7 mouse cellular contexts compared by ENCODE assay signal in genomic region chr12:51969876-51970275, GRCm38 (mm10). TPM values are rescaled to one million over a fixed set of nuclear protein-coding genes. Genes with fewer than 3 reads are reported as not detected.
A peak's percentile ranks its signal among the peaks of the same experiment; 100 is the strongest.
DNase-seq lines count a peak whose midpoint lies in the region; ATAC-seq and TF ChIP-seq lines count a peak whose summit lies in the region.

No protein-coding gene starts in this region.

- peak; percentile 21 for DNase-seq in 3T3-L1 (ENCODE audit: low read depth, low spot score)
- DNase-seq in 416B (ENCODE audit: low read depth) = peak; percentile 54
- peak in 1 of 3 experiments; percentile 38 for DNase-seq in liver, embryonic 14.5 days (ENCODE audit: low read depth in 3 of 3, low spot score in 3 of 3)
- no peak for DNase-seq in urinary bladder, adult 2 months (ENCODE audit: low spot score)
- no peak for DNase-seq in gastrocnemius, adult 8-10 months (ENCODE audit: low spot score in 2 of 2)
- DNase-seq in right cerebral cortex, postnatal 4 days = no peak

- TF ChIP-seq EP300 in liver, embryonic 14.5 days (IDR thresholded peaks at IDR 0.05; ENCODE audit: low read depth) = no peak

- H3K4me1 ChIP-seq in forebrain, embryonic 12.5 days = peaks cover 9% of the 10 kb centered on the region; the same call in 1 of the 2 replicates
- H3K4me1 ChIP-seq in liver, embryonic 14.5 days (replicated peaks; ENCODE audit: control insufficient read depth in 2 of 2, insufficient read depth in 2 of 2, low read length in 1 of 2) = peaks cover 4 to 12% of the 10 kb centered on the region in 2 experiments

- peaks cover 7% of the 10 kb centered on the region; the same call in 1 of the 2 replicates for H3K9me3 ChIP-seq in forebrain, embryonic 12.5 days
- no peaks in the 10 kb centered on the region for H3K9me3 ChIP-seq in liver, embryonic 14.5 days (ENCODE audit: control insufficient read depth, low read length)

- ATAC-seq in forebrain, embryonic 12.5 days (ENCODE audit: low FRiP score) = no peak
- no peak for ATAC-seq in liver, embryonic 14.5 days (ENCODE audit: insufficient read depth)

- 36% methylated on average over 7 of the region's 7 CpGs for WGBS in forebrain, embryonic 12.5 days
- WGBS in liver, embryonic 14.5 days (ENCODE audit: insufficient replicate concordance) = 3% methylated on average over 7 of the region's 7 CpGs

- H3K27ac ChIP-seq in forebrain, embryonic 12.5 days = no peak overlapping the region
- peak overlapping the region; percentile 88 for H3K27ac ChIP-seq in liver, embryonic 14.5 days

- H3K9ac ChIP-seq in forebrain, embryonic 12.5 days = peak overlapping the region; percentile 83; the same call in 1 of the 2 replicates
- H3K9ac ChIP-seq in liver, embryonic 14.5 days (replicated peaks) = peak overlapping the region; percentile 95

- no peaks in the 10 kb centered on the region for H3K36me3 ChIP-seq in forebrain, embryonic 12.5 days (replicated peaks)
- H3K36me3 ChIP-seq in liver, embryonic 14.5 days (replicated peaks; ENCODE audit: control insufficient read depth, insufficient read depth, low read depth) = no peaks in the 10 kb centered on the region

- no peaks in the 10 kb centered on the region for H3K27me3 ChIP-seq in forebrain, embryonic 12.5 days
- H3K27me3 ChIP-seq in liver, embryonic 14.5 days (ENCODE audit: control insufficient read depth, insufficient read depth, low read length) = no peaks in the 10 kb centered on the region

- H3K4me2 ChIP-seq in forebrain, embryonic 12.5 days = peak overlapping the region; percentile 74
- H3K4me2 ChIP-seq in liver, embryonic 14.5 days (ENCODE audit: low read depth) = peak overlapping the region; percentile 95

- TF ChIP-seq CTCF in liver, embryonic 14.5 days (IDR thresholded peaks at IDR 0.05; ENCODE audit: low read depth) = no peak

- peak overlapping the region; percentile 91 for H3K4me3 ChIP-seq in forebrain, embryonic 12.5 days (replicated peaks)
- peak overlapping the region; percentile 87 to 90 for H3K4me3 ChIP-seq in liver, embryonic 14.5 days (ENCODE audit: insufficient read depth in 1 of 2, low read depth in 2 of 2, low read length in 2 of 2)

RNA-seq across cellular contexts. Expression of gene Heatr5a, which starts 1.2 kb away (rescaled TPM):
- polyA plus RNA-seq in forebrain, embryonic 12.5 days (2016; fragmentation: Nextera tagmentation; extraction: Ambion mirVana) = 12.6 and 13.6 TPM in 2 replicates
- 8.2 and 9.2 TPM in 2 replicates for polyA plus RNA-seq in liver, embryonic 14.5 days (2012; rRNA removed)
- 5.6 and 6.6 TPM in 2 replicates for polyA plus RNA-seq in liver, embryonic 14.5 days (2014; fragmentation: Nextera tagmentation; extraction: Ambion mirVana)
- polyA plus RNA-seq in urinary bladder, adult 2 months (2012; rRNA removed) = 17.1 and 19.4 TPM in 2 replicates
- total RNA-seq in gastrocnemius, adult 8-10 months (2022) = 10 to 100 TPM; 20.6 to 24.8 (median 23.0) TPM

RNA-seq across cellular contexts. Expression of gene Dtd2, which starts 36.4 kb away (rescaled TPM):
- 20.8 and 23.1 TPM in 2 replicates for polyA plus RNA-seq in forebrain, embryonic 12.5 days (2016; fragmentation: Nextera tagmentation; extraction: Ambion mirVana)
- 5.9 and 11.1 TPM in 2 replicates for polyA plus RNA-seq in liver, embryonic 14.5 days (2012; rRNA removed)
- polyA plus RNA-seq in liver, embryonic 14.5 days (2014; fragmentation: Nextera tagmentation; extraction: Ambion mirVana) = 12.0 and 13.1 TPM in 2 replicates
- 12.5 and 16.8 TPM in 2 replicates for polyA plus RNA-seq in urinary bladder, adult 2 months (2012; rRNA removed)
- 1 to 10 TPM; 3.7 to 6.1 (median 4.5) TPM for total RNA-seq in gastrocnemius, adult 8-10 months (2022)

RNA-seq across cellular contexts. Expression of gene Gpr33, which starts 58.0 kb away (rescaled TPM):
- not detected in 2 replicates for polyA plus RNA-seq in forebrain, embryonic 12.5 days (2016; fragmentation: Nextera tagmentation; extraction: Ambion mirVana)
- not detected in 2 replicates for polyA plus RNA-seq in liver, embryonic 14.5 days (2012; rRNA removed)
- polyA plus RNA-seq in liver, embryonic 14.5 days (2014; fragmentation: Nextera tagmentation; extraction: Ambion mirVana) = not detected in 2 replicates
- 0.10 and 0.30 TPM in 2 replicates for polyA plus RNA-seq in urinary bladder, adult 2 months (2012; rRNA removed)
- not detected for total RNA-seq in gastrocnemius, adult 8-10 months (2022)

Comparison
In these comparisons a context has a peak if more than half of its experiments do, and no peak if none do; other contexts are left out.
1. DNase-seq: peak in 3T3-L1 (single experiment) and 416B (single experiment); none in urinary bladder, adult 2 months (single experiment), gastrocnemius, adult 8-10 months (0 of 2) and right cerebral cortex, postnatal 4 days (single experiment).